Mouse (Mus musculus): ENCODE measurements at regions not wholly inside any gene's neighbourhood (a gene's known extent, or its start where the extent isn't known, plus 50 kb on each side); places are given as distances from the start of the nearest gene placed in this dataset.

DNA sequence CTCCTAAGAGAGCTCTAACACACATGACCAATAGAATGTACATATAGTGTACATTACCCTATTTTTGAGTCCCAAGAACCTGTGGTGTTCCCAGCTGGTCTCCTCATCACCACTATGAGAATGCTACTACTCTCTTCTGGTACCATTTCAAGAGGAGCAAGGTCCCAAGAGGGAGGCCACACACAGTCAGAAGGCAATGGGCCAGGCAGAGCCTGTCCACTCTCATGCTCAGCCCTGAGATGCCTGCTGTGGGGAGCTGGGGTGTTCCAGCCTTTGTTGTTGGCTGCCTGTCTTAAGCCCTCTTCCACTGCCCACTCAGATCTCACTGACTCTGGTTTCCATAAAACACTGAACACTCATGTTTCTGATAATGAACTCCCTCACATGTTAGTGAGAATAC is 79.7 kb upstream of the Lrpap1 start:
- TF ChIP-seq CHD1 (IDR thresholded peaks at IDR 0.05; ENCODE audit: low read depth, low read length) (no peak), EP300 (IDR thresholded peaks at IDR 0.05; ENCODE audit: low read depth in 1 of 2, low read length in 2 of 2) (no peak), ZNF384 (IDR thresholded peaks at IDR 0.05; ENCODE audit: low read depth, low read length) (no peak), TCF12 (IDR thresholded peaks at IDR 0.05; ENCODE audit: low read depth, low read length) (no peak)
- Histone ChIP-seq H3K79me2 (ENCODE audit: control insufficient read depth, insufficient read depth, low read length, poor library complexity) (no peaks in the 10 kb centered on the region), H3K36me3 (ENCODE audit: control insufficient read depth in 1 of 2, insufficient read depth in 2 of 2, low read length in 2 of 2) (no peaks in the 10 kb centered on the region), H3K27me3 (ENCODE audit: control insufficient read depth in 1 of 2, insufficient read depth in 2 of 2, low read length in 2 of 2) (no peaks in the 10 kb centered on the region), H3K27ac (ENCODE audit: control insufficient read depth, low read depth, low read length) (no peak overlapping the region), H3K4me3 (ENCODE audit: control insufficient read depth in 1 of 2, insufficient read depth in 1 of 2, low read depth in 2 of 2, low read length in 2 of 2) (no peak overlapping the region), H3K4me1 (ENCODE audit: control insufficient read depth in 1 of 2, insufficient read depth in 2 of 2, low read length in 2 of 2) (no peaks in the 10 kb centered on the region), H3K9me3 (replicated peaks; ENCODE audit: insufficient read depth, low read length) (no peaks in the 10 kb centered on the region; the same call in 1 of the 2 replicates), H3K9ac (ENCODE audit: control insufficient read depth, low read depth, low read length, poor library complexity, severe bottlenecking) (no peak overlapping the region)
- DNase-seq (ENCODE audit: low read depth, low spot score), result no peak

DNA sequence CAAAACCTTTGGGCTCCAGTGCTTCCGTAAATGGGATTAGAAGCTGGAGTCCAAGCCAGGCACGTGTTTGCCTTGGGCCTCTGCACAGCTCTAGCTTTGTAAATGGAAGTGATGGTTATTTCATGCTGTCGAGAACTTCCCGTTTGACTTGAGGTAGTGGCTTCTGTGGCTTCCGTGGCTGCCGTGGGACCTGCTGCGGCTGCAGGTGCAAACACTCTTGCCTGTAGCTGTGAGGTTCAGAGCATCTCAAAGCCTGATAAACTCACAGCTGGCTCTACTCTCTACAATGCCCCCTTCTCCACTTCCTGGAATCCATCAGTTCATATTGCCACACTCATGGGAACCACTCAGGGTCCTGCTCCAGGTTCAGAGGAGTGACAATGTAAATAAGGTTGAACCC is 77.9 kb upstream of the Lrpap1 start:
- no peak for TF ChIP-seq POLR2A (IDR thresholded peaks at IDR 0.05; ENCODE audit: control insufficient read depth in 1 of 2, insufficient read depth in 1 of 2, low read depth in 1 of 2, low read length in 2 of 2, poor library complexity in 1 of 2)
- TF ChIP-seq GABPA (IDR thresholded peaks at IDR 0.05; ENCODE audit: low read depth, low read length), result no peak
- TF ChIP-seq MYB (IDR thresholded peaks at IDR 0.05; ENCODE audit: low read depth, low read length), result no peak
- TF ChIP-seq TAL1 (IDR thresholded peaks at IDR 0.05; ENCODE audit: low read length), result no peak
- no peak for TF ChIP-seq HCFC1 (IDR thresholded peaks at IDR 0.05; ENCODE audit: low read depth, low read length)
- no peak for TF ChIP-seq E2F4 (IDR thresholded peaks at IDR 0.05; ENCODE audit: borderline replicate concordance, low read depth, low read length)
- H3K79me2 ChIP-seq (ENCODE audit: control insufficient read depth, insufficient read depth, low read length, poor library complexity), result no peaks in the 10 kb centered on the region
- H3K4me3 ChIP-seq (ENCODE audit: control insufficient read depth in 1 of 2, insufficient read depth in 1 of 2, low read depth in 2 of 2, low read length in 2 of 2), result no peak overlapping the region
- H3K9ac ChIP-seq (ENCODE audit: control insufficient read depth, low read depth, low read length, poor library complexity, severe bottlenecking), result no peak overlapping the region
- H3K9me3 ChIP-seq (replicated peaks; ENCODE audit: insufficient read depth, low read length), result no peaks in the 10 kb centered on the region; the same call in 1 of the 2 replicates
- H3K27me3 ChIP-seq (ENCODE audit: control insufficient read depth in 1 of 2, insufficient read depth in 2 of 2, low read length in 2 of 2), result no peaks in the 10 kb centered on the region
- DNase-seq (ENCODE audit: low read depth, low spot score), result no peak
- no peak overlapping the region for H3K27ac ChIP-seq (ENCODE audit: control insufficient read depth, low read depth, low read length)
- no peaks in the 10 kb centered on the region for H3K4me1 ChIP-seq (ENCODE audit: control insufficient read depth in 1 of 2, insufficient read depth in 2 of 2, low read length in 2 of 2)
- H3K36me3 ChIP-seq (ENCODE audit: control insufficient read depth in 1 of 2, insufficient read depth in 2 of 2, low read length in 2 of 2), result no peaks in the 10 kb centered on the region

DNA sequence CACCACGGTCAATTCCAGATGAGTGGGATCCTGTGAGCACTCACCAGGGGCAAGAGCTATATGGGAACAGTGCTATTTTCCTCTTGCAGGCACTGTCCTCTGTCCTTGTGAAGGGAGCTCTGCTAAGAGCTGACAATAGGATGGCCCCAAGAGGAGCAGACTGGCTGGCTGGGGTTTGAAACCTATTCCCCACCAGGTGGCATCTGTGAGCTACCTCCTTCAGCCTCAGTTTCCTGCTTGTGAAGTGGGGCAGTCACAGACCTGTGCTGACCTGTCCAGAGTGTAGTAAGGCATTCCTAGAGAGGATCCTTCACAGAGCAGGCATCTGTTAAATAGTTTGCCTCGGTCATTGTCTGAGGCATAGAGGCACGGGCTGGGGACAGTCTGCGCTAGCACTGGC is 71.8 kb upstream of the Lrpap1 start:
- Histone ChIP-seq H3K79me2 (ENCODE audit: control insufficient read depth, insufficient read depth, low read length, poor library complexity) (no peaks in the 10 kb centered on the region), H3K4me1 (ENCODE audit: control insufficient read depth in 1 of 2, insufficient read depth in 2 of 2, low read length in 2 of 2) (no peaks in the 10 kb centered on the region), H3K27me3 (ENCODE audit: control insufficient read depth in 1 of 2, insufficient read depth in 2 of 2, low read length in 2 of 2) (no peaks in the 10 kb centered on the region), H3K27ac (ENCODE audit: control insufficient read depth, low read depth, low read length) (no peak overlapping the region), H3K36me3 (ENCODE audit: control insufficient read depth in 1 of 2, insufficient read depth in 2 of 2, low read length in 2 of 2) (no peaks in the 10 kb centered on the region), H3K9me3 (replicated peaks; ENCODE audit: insufficient read depth, low read length) (no peaks in the 10 kb centered on the region), H3K9ac (ENCODE audit: control insufficient read depth, low read depth, low read length, poor library complexity, severe bottlenecking) (no peak overlapping the region), H3K4me3 (ENCODE audit: control insufficient read depth in 1 of 2, insufficient read depth in 1 of 2, low read depth in 2 of 2, low read length in 2 of 2) (no peak overlapping the region)
- TF ChIP-seq POLR2AphosphoS5 (IDR thresholded peaks at IDR 0.05; ENCODE audit: borderline replicate concordance, low read depth, low read length), result no peak
- TF ChIP-seq ELF1 (IDR thresholded peaks at IDR 0.05; ENCODE audit: low read depth, low read length), result no peak
- TF ChIP-seq CTCF (IDR thresholded peaks at IDR 0.05 in 2 of 3, conservative IDR thresholded peaks at IDR 0.05 in 1 of 3; ENCODE audit: control insufficient read depth in 1 of 3, insufficient read depth in 1 of 3, low read depth in 2 of 3, low read length in 3 of 3, poor library complexity in 1 of 3, severe bottlenecking in 1 of 3), result peak in 1 of 3 experiments; percentile 7; a peak in 1 of 6 replicates
- no peak for TF ChIP-seq CHD1 (IDR thresholded peaks at IDR 0.05; ENCODE audit: low read depth, low read length)
- TF ChIP-seq KAT2A (conservative IDR thresholded peaks at IDR 0.05; ENCODE audit: low read depth, low read length), result no peak
- TF ChIP-seq HCFC1 (IDR thresholded peaks at IDR 0.05; ENCODE audit: low read depth, low read length), result no peak
- DNase-seq (ENCODE audit: low read depth, low spot score), result no peak

Measured in MEL (cell line).